ENCODE assay signal across 10 mouse cellular contexts in the genomic region with DNA sequence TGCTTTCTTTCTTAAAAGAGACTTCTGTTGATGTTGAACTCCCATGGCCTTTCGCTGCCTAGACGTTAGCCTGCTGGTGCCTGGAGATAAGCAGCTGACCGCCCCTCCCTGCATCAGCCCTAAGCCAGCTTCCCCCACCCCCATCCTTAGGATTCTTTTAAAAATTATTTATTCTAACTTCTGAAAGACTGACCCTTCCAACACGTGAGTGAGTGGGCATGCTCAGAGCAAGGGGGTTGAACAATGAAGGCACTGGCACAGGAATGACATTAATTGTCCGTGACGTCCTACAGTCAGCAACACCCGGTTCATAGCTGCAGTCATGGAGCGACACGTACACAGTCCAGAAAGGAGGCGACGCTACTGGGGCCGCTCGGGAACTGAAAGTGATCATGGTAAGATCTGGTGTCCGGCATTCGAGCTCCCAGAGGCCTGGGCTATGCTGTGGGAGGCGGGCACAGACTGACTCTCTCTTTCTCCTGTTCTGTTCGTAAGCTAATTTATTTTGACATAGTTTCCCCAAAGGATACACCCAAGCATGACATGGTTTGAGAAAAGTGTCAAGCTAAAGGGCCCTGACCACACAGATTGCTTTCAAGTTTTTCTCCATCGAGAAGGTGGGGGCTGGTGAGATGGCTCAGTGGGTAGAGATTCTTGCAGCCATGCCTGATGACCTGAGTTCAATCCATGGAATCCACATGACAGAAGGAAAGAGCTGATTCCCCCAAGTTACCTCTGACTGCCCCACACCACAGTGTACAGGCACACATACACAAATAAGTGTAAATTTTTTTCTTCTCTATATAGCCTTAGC. TPM values are rescaled to one million over a fixed set of nuclear protein-coding genes. Genes with fewer than 3 reads are reported as not detected.
DNase-seq lines count a peak whose midpoint lies in the region; ATAC-seq and TF ChIP-seq lines count a peak whose summit lies in the region.
"Had no signal": no experiment of that assay in that cellular context is flagged by ENCODE, and none has a peak within 500 bp of the region (broad histone marks: within the 10 kb centered on the region; RNA-seq: fewer than 3 reads in every experiment).

No protein-coding gene starts in this region.

- no peaks in the 10 kb centered on the region for H3K4me1 ChIP-seq in lung, embryonic 14.5 days (ENCODE audit: insufficient read depth)
- H3K4me1 ChIP-seq in lung, adult 2 months (ENCODE audit: control insufficient read depth, insufficient read depth, low read length), result no peaks in the 10 kb centered on the region
- H3K4me1 ChIP-seq in embryonic facial prominence, embryonic 14.5 days (ENCODE audit: control insufficient read depth, insufficient read depth, low read length), result no peaks in the 10 kb centered on the region
- peaks cover 33% of the 10 kb centered on the region for H3K4me1 ChIP-seq in liver, embryonic 16.5 days (ENCODE audit: control insufficient read depth, low read depth, low read length)
- no peaks in the 10 kb centered on the region for H3K4me1 ChIP-seq in stomach, embryonic 14.5 days (ENCODE audit: control insufficient read depth, insufficient read depth, low read length)

- no peak for TF ChIP-seq POLR2A in lung, adult 2 months (IDR thresholded peaks at IDR 0.05; ENCODE audit: borderline replicate concordance, extremely low read depth, low read depth, low read length)

- no peak overlapping the region; the same call in 1 of the 2 replicates for H3K9ac ChIP-seq in lung, embryonic 14.5 days
- no peak overlapping the region for H3K9ac ChIP-seq in embryonic facial prominence, embryonic 14.5 days (ENCODE audit: low read depth, low read length)
- peak overlapping the region; percentile 67 for H3K9ac ChIP-seq in liver, embryonic 16.5 days (ENCODE audit: low read depth, low read length)
- no peak overlapping the region for H3K9ac ChIP-seq in stomach, embryonic 14.5 days (replicated peaks; ENCODE audit: low read depth, low read length)

- 44% methylated on average over 18 of the region's 18 CpGs for WGBS in lung, embryonic 14.5 days
- 53% methylated on average over 18 of the region's 18 CpGs for WGBS in lung, adult 2 months
- 66% methylated on average over 18 of the region's 18 CpGs for WGBS in embryonic facial prominence, embryonic 14.5 days
- 21% methylated on average over 18 of the region's 18 CpGs for WGBS in liver, embryonic 16.5 days (ENCODE audit: insufficient replicate concordance)
- 55% methylated on average over 18 of the region's 18 CpGs for WGBS in stomach, embryonic 14.5 days

- no peaks in the 10 kb centered on the region for H3K27me3 ChIP-seq in lung, embryonic 14.5 days (ENCODE audit: insufficient read depth, low read length)
- no peaks in the 10 kb centered on the region for H3K27me3 ChIP-seq in embryonic facial prominence, embryonic 14.5 days (replicated peaks; ENCODE audit: control insufficient read depth, insufficient read depth, low read length)
- H3K27me3 ChIP-seq in liver, embryonic 16.5 days (ENCODE audit: control insufficient read depth, insufficient read depth, low read depth, low read length), result no peaks in the 10 kb centered on the region
- no peaks in the 10 kb centered on the region for H3K27me3 ChIP-seq in stomach, embryonic 14.5 days (ENCODE audit: control insufficient read depth, insufficient read depth, low read length)

- peaks cover 54% of the 10 kb centered on the region for H3K36me3 ChIP-seq in lung, embryonic 14.5 days (ENCODE audit: insufficient read depth)
- peaks cover 79% of the 10 kb centered on the region for H3K36me3 ChIP-seq in embryonic facial prominence, embryonic 14.5 days (ENCODE audit: control insufficient read depth, insufficient read depth, low read length)
- no peaks in the 10 kb centered on the region for H3K36me3 ChIP-seq in liver, embryonic 16.5 days (ENCODE audit: control insufficient read depth, insufficient read depth)
- H3K36me3 ChIP-seq in stomach, embryonic 14.5 days (ENCODE audit: control insufficient read depth, insufficient read depth, low read length), result peaks cover 30% of the 10 kb centered on the region

- no peak for TF ChIP-seq CTCF in lung, embryonic 14.5 days (IDR thresholded peaks at IDR 0.05; ENCODE audit: low read depth)
- no peak for TF ChIP-seq CTCF in lung, adult 2 months (IDR thresholded peaks at IDR 0.05; ENCODE audit: insufficient read depth, low read length)

- peak; percentile 48 for ATAC-seq in lung, embryonic 14.5 days (ENCODE audit: insufficient read depth)
- ATAC-seq in embryonic facial prominence, embryonic 14.5 days (ENCODE audit: low read depth), result peak; percentile 57; the same call in 1 of the 2 replicates
- peak; percentile 91 for ATAC-seq in liver, embryonic 16.5 days (ENCODE audit: low read depth)
- peak; percentile 57; the same call in 1 of the 2 replicates for ATAC-seq in stomach, embryonic 14.5 days (ENCODE audit: insufficient number of reproducible peaks, insufficient read depth, low FRiP score, low read depth)

- H3K27ac ChIP-seq in lung, embryonic 14.5 days (ENCODE audit: low read depth), result 0 out of 2 replicates have a peak overlapping the region, but pooled peaks have one; percentile 15
- H3K27ac ChIP-seq in embryonic facial prominence, embryonic 14.5 days (replicated peaks; ENCODE audit: low read depth, low read length), result no peak overlapping the region
- H3K27ac ChIP-seq in liver, embryonic 16.5 days (ENCODE audit: low read length), result peak overlapping the region; percentile 93
- no peak overlapping the region for H3K27ac ChIP-seq in stomach, embryonic 14.5 days (ENCODE audit: low read length)

- DNase-seq in lung, embryonic 14.5 days, result peak; percentile 48
- no peak for DNase-seq in lung, adult 2 months
- peak; percentile 40 for DNase-seq in embryonic facial prominence, embryonic 14.5 days (ENCODE audit: low spot score)
- DNase-seq in frontal cortex, postnatal 10 days (ENCODE audit: low spot score in 2 of 2), result no peak
- DNase-seq in adrenal gland, adult 18-20 months (ENCODE audit: low spot score in 2 of 2), result no peak
- DNase-seq: cerebellum, adult 9-11 months; gastrocnemius, postnatal 36 days; left cerebral cortex, postnatal 4 days had no signal

- H3K4me3 ChIP-seq in lung, embryonic 14.5 days (ENCODE audit: low read depth, low read length), result no peak overlapping the region
- H3K4me3 ChIP-seq in lung, adult 2 months (replicated peaks; ENCODE audit: extremely low read depth, low read depth, low read length), result no peak overlapping the region
- H3K4me3 ChIP-seq in embryonic facial prominence, embryonic 14.5 days (ENCODE audit: low read depth, low read length), result no peak overlapping the region
- peak overlapping the region; percentile 63 for H3K4me3 ChIP-seq in liver, embryonic 16.5 days (ENCODE audit: low read depth, low read length)
- no peak overlapping the region for H3K4me3 ChIP-seq in stomach, embryonic 14.5 days (ENCODE audit: low read depth, low read length)

- H3K4me2 ChIP-seq in lung, embryonic 14.5 days, result peak overlapping the region; percentile 23; the same call in 1 of the 2 replicates
- no peak overlapping the region for H3K4me2 ChIP-seq in embryonic facial prominence, embryonic 14.5 days (ENCODE audit: low read depth, low read length)
- H3K4me2 ChIP-seq in liver, embryonic 16.5 days (ENCODE audit: low read depth, low read length), result peak overlapping the region; percentile 65
- no peak overlapping the region for H3K4me2 ChIP-seq in stomach, embryonic 14.5 days (replicated peaks; ENCODE audit: low read depth, low read length)

- H3K9me3 ChIP-seq in lung, embryonic 14.5 days (ENCODE audit: low read depth, low read length), result no peaks in the 10 kb centered on the region
- H3K9me3 ChIP-seq in embryonic facial prominence, embryonic 14.5 days (ENCODE audit: control insufficient read depth, low read length), result no peaks in the 10 kb centered on the region
- H3K9me3 ChIP-seq in liver, embryonic 16.5 days (replicated peaks; ENCODE audit: control insufficient read depth, low read length), result no peaks in the 10 kb centered on the region
- H3K9me3 ChIP-seq in stomach, embryonic 14.5 days (ENCODE audit: control insufficient read depth, low read depth, low read length), result no peaks in the 10 kb centered on the region

RNA-seq across cellular contexts. Expression of a gene that starts 25.8 kb away (rescaled TPM):
- not detected in 2 replicates for polyA plus RNA-seq in lung, embryonic 14.5 days (2014; fragmentation: Nextera tagmentation; extraction: Ambion mirVana)
- polyA plus RNA-seq in lung, adult 2 months (2012; rRNA removed), result not detected in 2 replicates
- polyA plus RNA-seq in embryonic facial prominence, embryonic 14.5 days (2014; fragmentation: Nextera tagmentation; extraction: Ambion mirVana), result not detected in 2 replicates
- polyA plus RNA-seq in liver, embryonic 16.5 days (2015; fragmentation: Nextera tagmentation; extraction: Ambion mirVana), result not detected in 2 replicates
- polyA plus RNA-seq in stomach, embryonic 14.5 days (2014; fragmentation: Nextera tagmentation; extraction: Ambion mirVana), result not detected in 2 replicates
- not detected for total RNA-seq in adrenal gland, adult 18-20 months (2021)
- total RNA-seq: gastrocnemius, postnatal 36 days; left cerebral cortex, postnatal 4 days had no signal

Comparison
In these comparisons a context has a peak if more than half of its experiments do, and no peak if none do; other contexts are left out.
1. DNase-seq: peak in lung, embryonic 14.5 days (single experiment) and embryonic facial prominence, embryonic 14.5 days (single experiment); none in lung, adult 2 months (single experiment), frontal cortex, postnatal 10 days (0 of 2) and adrenal gland, adult 18-20 months (0 of 2).
2. H3K27ac ChIP-seq: peak in lung, embryonic 14.5 days (single experiment) and liver, embryonic 16.5 days (single experiment); none in embryonic facial prominence, embryonic 14.5 days (single experiment) and stomach, embryonic 14.5 days (single experiment).
3. H3K4me2 ChIP-seq: peak in lung, embryonic 14.5 days (single experiment) and liver, embryonic 16.5 days (single experiment); none in embryonic facial prominence, embryonic 14.5 days (single experiment) and stomach, embryonic 14.5 days (single experiment).
4. Peak in every context shown above with its lines, with median percentiles within 50 percentile points of each other: ATAC-seq.